Mouse (Mus musculus) CH12.LX (cell line): Measurements from ENCODE around the gene Stom. TPM values are rescaled to one million over a fixed set of nuclear protein-coding genes. Genes with fewer than 3 reads are reported as not detected.

ENCODE experiments used
- DNase-seq: peaks from one replicate; pipeline ENCODE4 v3.0.0-alpha.2; 2013; ENCODE audit errors: extremely low read depth
- H3K27ac ChIP-seq: 2 replicates; pipeline ENCODE4 v1.5.1; 2012; ENCODE audit warnings: low read depth, mild to moderate bottlenecking, control low read depth, moderate library complexity; ENCODE audit not compliant: insufficient read depth
- H3K27me3 ChIP-seq: replicated peaks from 2 replicates; pipeline ENCODE3; 2012; ENCODE audit warnings: inconsistent platforms
- H3K36me3 ChIP-seq, 2 experiments: replicated peaks in 1 of 2; 2 replicates each; pipeline versions ENCODE3 to v1.6.1; 2012; ENCODE audit warnings: inconsistent platforms in 1 of 2, low read length in 1 of 2, mild to moderate bottlenecking in 1 of 2, mixed read lengths in 1 of 2, moderate library complexity in 1 of 2; ENCODE audit not compliant: control insufficient read depth in 1 of 2, insufficient read depth in 1 of 2
- H3K4me1 ChIP-seq, 2 experiments: 2 replicates each; pipeline ENCODE4 v1.6.1; 2012; ENCODE audit warnings: inconsistent platforms in 1 of 2, moderate library complexity in 1 of 2; ENCODE audit not compliant: insufficient read depth in 2 of 2, control insufficient read depth in 1 of 2
- H3K4me2 ChIP-seq: 2 replicates; pipeline ENCODE4 v1.6.1; 2012; ENCODE audit warnings: low read depth, mild to moderate bottlenecking, control low read depth; ENCODE audit not compliant: poor library complexity, insufficient read depth, severe bottlenecking
- H3K4me3 ChIP-seq, 3 experiments: fragments of 150-350 bp in 1 of 3; sonication (generic) in 1 of 3; replicated peaks in 1 of 3; 2 replicates each; pipeline versions ENCODE3 to v1.5.1; 2011 to 2012; ENCODE audit warnings: low read depth in 2 of 3, low read length in 2 of 3, mild to moderate bottlenecking in 2 of 3, moderate library complexity in 2 of 3, control low read depth in 1 of 3, improper control_type of control experiment in 1 of 3, inconsistent platforms in 1 of 3, mixed read lengths in 1 of 3; ENCODE audit not compliant: poor library complexity in 1 of 3
- H3K79me2 ChIP-seq: replicated peaks from 2 replicates; pipeline ENCODE4 v1.6.1; 2012; ENCODE audit warnings: mild to moderate bottlenecking, moderate library complexity; ENCODE audit not compliant: control insufficient read depth, poor library complexity, insufficient read depth, severe bottlenecking; ENCODE audit errors: extremely low read depth
- H3K9ac ChIP-seq: 2 replicates; pipeline ENCODE4 v1.6.1; 2012; ENCODE audit warnings: low read depth, mild to moderate bottlenecking, control low read depth, moderate library complexity; ENCODE audit not compliant: insufficient read depth
- H3K9me3 ChIP-seq: replicated peaks from 2 replicates; pipeline ENCODE3; 2012; ENCODE audit warnings: low read length, inconsistent platforms, mixed read lengths
- CHD2 ChIP-seq: IDR thresholded peaks from 2 replicates; pipeline ENCODE4 v1.6.1; 2011; ENCODE audit warnings: low read length, improper control_type of control experiment
- CTCF ChIP-seq, 2 experiments: IDR thresholded peaks in 1 of 2; conservative IDR thresholded peaks in 1 of 2; 2 replicates each; pipeline ENCODE4 v1.5.1; 2011 to 2012; ENCODE audit warnings: low read depth in 2 of 2, low read length in 2 of 2, improper control_type of control experiment in 1 of 2, inconsistent platforms in 1 of 2, mild to moderate bottlenecking in 1 of 2, moderate library complexity in 1 of 2
- E2F4 ChIP-seq: IDR thresholded peaks from 2 replicates; pipeline ENCODE4 v1.6.1; 2011; ENCODE audit warnings: low read depth, low read length, improper control_type of control experiment; ENCODE audit not compliant: insufficient replicate concordance
- ELF1 ChIP-seq: IDR thresholded peaks from 2 replicates; pipeline ENCODE4 v1.6.1; 2014; ENCODE audit warnings: low read depth, mild to moderate bottlenecking, inconsistent platforms, low read length, improper control_type of control experiment
- ETS1 ChIP-seq: conservative IDR thresholded peaks from 2 replicates; pipeline ENCODE4 v1.6.1; 2012; ENCODE audit warnings: low read depth, mild to moderate bottlenecking, inconsistent platforms, low read length, improper control_type of control experiment, moderate library complexity
- GABPA ChIP-seq: IDR thresholded peaks from 2 replicates; pipeline ENCODE4 v1.6.1; 2012; ENCODE audit warnings: low read depth, low read length, improper control_type of control experiment, inconsistent platforms; ENCODE audit not compliant: insufficient replicate concordance
- JUND ChIP-seq: conservative IDR thresholded peaks from 2 replicates; pipeline ENCODE4 v1.6.1; 2011; ENCODE audit warnings: low read depth, low read length, improper control_type of control experiment
- KAT2A ChIP-seq: IDR thresholded peaks from 2 replicates; pipeline ENCODE4 v1.6.1; 2012; ENCODE audit warnings: low read length, improper control_type of control experiment, inconsistent platforms; ENCODE audit not compliant: insufficient replicate concordance
- MAFK ChIP-seq: IDR thresholded peaks from 2 replicates; pipeline ENCODE4 v1.6.1; 2011; ENCODE audit warnings: low read length, improper control_type of control experiment; ENCODE audit not compliant: insufficient replicate concordance
- MXI1 ChIP-seq: IDR thresholded peaks from 2 replicates; pipeline ENCODE4 v1.6.1; 2011; ENCODE audit warnings: mild to moderate bottlenecking, low read depth, low read length, improper control_type of control experiment
- NELFE ChIP-seq: IDR thresholded peaks from 2 replicates; pipeline ENCODE4 v1.6.1; 2011; ENCODE audit warnings: low read depth, low read length, improper control_type of control experiment
- NRF1 ChIP-seq: IDR thresholded peaks from 2 replicates; pipeline ENCODE4 v1.6.1; 2014; ENCODE audit warnings: low read depth, mild to moderate bottlenecking, inconsistent platforms, low read length, improper control_type of control experiment, moderate library complexity
- RAD21 ChIP-seq: IDR thresholded peaks from 2 replicates; pipeline ENCODE4 v1.6.1; 2011; ENCODE audit warnings: low read depth, mild to moderate bottlenecking, low read length, improper control_type of control experiment, moderate library complexity
- RCOR1 ChIP-seq: conservative IDR thresholded peaks from 2 replicates; pipeline ENCODE4 v1.6.1; 2012; ENCODE audit warnings: low read depth, mild to moderate bottlenecking, inconsistent platforms, low read length, improper control_type of control experiment
- SIN3A ChIP-seq: IDR thresholded peaks from 2 replicates; pipeline ENCODE4 v1.6.1; 2012; ENCODE audit warnings: low read length, improper control_type of control experiment, inconsistent platforms
- SMC3 ChIP-seq: IDR thresholded peaks from 2 replicates; pipeline ENCODE4 v1.6.1; 2011; ENCODE audit warnings: low read depth, low read length, improper control_type of control experiment
- TBP ChIP-seq: conservative IDR thresholded peaks from 2 replicates; pipeline ENCODE4 v1.6.1; 2011; ENCODE audit warnings: low read depth, low read length, improper control_type of control experiment
- UBTF ChIP-seq: IDR thresholded peaks from 2 replicates; pipeline ENCODE4 v1.6.1; 2012; ENCODE audit warnings: low read depth, mild to moderate bottlenecking, inconsistent platforms, low read length, improper control_type of control experiment, moderate library complexity
- USF1 ChIP-seq: IDR thresholded peaks from 2 replicates; pipeline ENCODE4 v1.6.1; 2014; ENCODE audit warnings: low read depth, mild to moderate bottlenecking, inconsistent platforms, low read length, improper control_type of control experiment
- USF2 ChIP-seq: conservative IDR thresholded peaks from 2 replicates; pipeline ENCODE4 v1.6.1; 2011; ENCODE audit warnings: low read depth, low read length, improper control_type of control experiment
- ZC3H11A ChIP-seq: IDR thresholded peaks from 2 replicates; pipeline ENCODE4 v1.6.1; 2012; ENCODE audit warnings: low read depth, mild to moderate bottlenecking, inconsistent platforms, low read length, improper control_type of control experiment
- ZMIZ1 ChIP-seq: IDR thresholded peaks from 2 replicates; pipeline ENCODE4 v1.6.1; 2012; ENCODE audit warnings: low read depth, mild to moderate bottlenecking, inconsistent platforms, low read length, improper control_type of control experiment
- dilution Hi-C: fragments of 300-500 bp; cut with MboI; formaldehyde crosslinking; loops from 2 replicates; pipeline ENCODE4 v1.14.3; 2020; ENCODE audit warnings: low sequenced_read_pairs; ENCODE audit not compliant: extremely low pct_unique_long_range_greater_than_20kb, extremely low pct_ligation_motif_present
- in situ Hi-C: fragments of 300-500 bp; cut with MboI; formaldehyde crosslinking; loops from 3 replicates; pipeline ENCODE4 v1.14.3; 2019; ENCODE audit warnings: low sequenced_read_pairs, low pct_ligation_motif_present, low pct_unique_long_range_greater_than_20kb, mixed read lengths
- polyA plus RNA-seq: library from polyadenylated mRNA; unstranded; fragments of >175 nt; gene quantifications from 2 replicates; pipeline ENCODE4 v1.2.1, GENCODE M21; 2012; ENCODE audit warnings: low read depth; ENCODE audit not compliant: insufficient read length
- total RNA-seq, 2 experiments: library from RNA; depleted of rRNA; stranded (reverse); fragments of 300-350 nt in 1 of 2; fragments of >200 nt in 1 of 2; gene quantifications; 2 replicates each; pipeline ENCODE4 v1.2.3; 2012 to 2014

The Stom gene
- total and polyA plus RNA-seq, 3 experiments, result 4.3 to 6.3 (median 5.8) TPM

- Histone ChIP-seq H3K79me2 (no peaks in the 10 kb centered on the region), H3K27me3 (no peaks in the 10 kb centered on the region), H3K4me1 (0 out of 4 replicates have a peak, but pooled peaks cover 0 to 2% of the 10 kb centered on the region in 2 experiments), H3K36me3 (no peaks in the 10 kb centered on the region)
- no peak for DNase-seq
- dilution Hi-C loops, result no loop called here
- TF ChIP-seq NRF1 (no peak), CHD2 (no peak), CTCF (conservative IDR thresholded peaks at IDR 0.05 in 1 of 2, IDR thresholded peaks at IDR 0.05 in 1 of 2; ENCODE audit: low read depth in 2 of 2, low read length in 2 of 2) (no peak), E2F4 (no peak), MAFK (no peak), TBP (no peak), RCOR1 (no peak), UBTF (no peak), USF2 (no peak), KAT2A (no peak), SIN3A (no peak), USF1 (no peak), ETS1 (no peak), ZMIZ1 (no peak), MXI1 (no peak), JUND (no peak), ELF1 (no peak), GABPA (no peak), ZC3H11A (no peak), SMC3 (no peak)
- TF ChIP-seq, all 38 proteins: peak for 0
- peaks cover 3% of the 10 kb centered on the region for H3K9me3 ChIP-seq
- in situ Hi-C loops, result no loop called here
- no peak within 1 kb of the TSS for H3K4me3 ChIP-seq
- H3K4me2 ChIP-seq, result no peak within 1 kb of the TSS
- H3K9ac ChIP-seq, result no peak within 1 kb of the TSS
- H3K27ac ChIP-seq, result no peak within 1 kb of the TSS
Observed at GRCm38 (mm10) chr2:35367629-35368028, 30.9 kb upstream of the Stom start, which contains the start of gene 4930568D16Rik. Gene 4930568D16Rik, minus strand, starts transcription at chr2:35367729.

GRCm38 (mm10) chr2:35349184-35349583 is 12.4 kb upstream of the Stom start:
- H3K4me1 ChIP-seq, result peaks cover 0 to 11% of the 10 kb centered on the region in 2 experiments; a peak in 1 of 4 replicates
- in situ Hi-C loops (no loop called here), dilution Hi-C loops (no loop called here)
- H3K9ac ChIP-seq, result peak overlapping the region; percentile 11; the same call in 1 of the 2 replicates
- no peaks in the 10 kb centered on the region for H3K9me3 ChIP-seq
- H3K4me2 ChIP-seq, result peak overlapping the region; percentile 74
- H3K79me2 ChIP-seq, result no peaks in the 10 kb centered on the region
- no peak overlapping the region for H3K27ac ChIP-seq
- TF ChIP-seq SMC3 (peak; percentile 93), ETS1 (no peak), ZMIZ1 (no peak), TBP (0 out of 2 replicates have a peak, but pooled peaks have one; percentile 28), ZC3H11A (peak; percentile 42; the same call in 1 of the 2 replicates), JUND (0 out of 2 replicates have a peak, but pooled peaks have one; percentile 7), NELFE (peak; percentile 56; the same call in 1 of the 2 replicates), RCOR1 (no peak), KAT2A (no peak), GABPA (no peak), CTCF (conservative IDR thresholded peaks at IDR 0.05 in 1 of 2, IDR thresholded peaks at IDR 0.05 in 1 of 2; ENCODE audit: low read depth in 2 of 2, low read length in 2 of 2) (peak; percentile 30 to 99; a peak in 3 of 4 replicates), RAD21 (peak; percentile 82)
- H3K36me3 ChIP-seq, result no peaks in the 10 kb centered on the region
- H3K27me3 ChIP-seq, result no peaks in the 10 kb centered on the region
- DNase-seq, result peak; percentile 58
- H3K4me3 ChIP-seq, result no peak overlapping the region
